Mouse (Mus musculus) midbrain, embryonic 14.5 days (tissue): ENCODE results near the gene Padi2. TPM values are rescaled to one million over a fixed set of nuclear protein-coding genes. Genes with fewer than 3 reads are reported as not detected.

Experiments
- ATAC-seq: fragments of 200-750 bp; cut with Nextera tagmentation; 2 replicates; pipeline ENCODE4 v1.8.0; 2017; ENCODE audit warnings: moderate number of reproducible peaks, moderate library complexity; ENCODE audit not compliant: low FRiP score, low TSS enrichment
- DNase-seq: peaks from one replicate; pipeline ENCODE4 v3.0.0-alpha.2; 2015
- H3K27ac ChIP-seq: fragments of 300-500 bp; sonication (generic); replicated peaks from 2 replicates; pipeline ENCODE4 v1.5.1; 2014; ENCODE audit warnings: mild to moderate bottlenecking, low read depth, low read length, moderate library complexity
- H3K27me3 ChIP-seq: fragments of 300-500 bp; sonication (generic); 2 replicates; pipeline ENCODE4 v1.6.1; 2014; ENCODE audit warnings: low read length, control low read depth, mixed read lengths; ENCODE audit not compliant: control insufficient read depth, insufficient read depth
- H3K36me3 ChIP-seq: fragments of 300-500 bp; sonication (generic); 2 replicates; pipeline ENCODE4 v1.6.1; 2014; ENCODE audit warnings: low read length, control low read depth; ENCODE audit not compliant: control insufficient read depth, insufficient read depth
- H3K4me1 ChIP-seq: fragments of 300-500 bp; sonication (generic); 2 replicates; pipeline ENCODE4 v1.6.1; 2014; ENCODE audit warnings: mild to moderate bottlenecking, antibody characterized with exemption, low read length, control low read depth; ENCODE audit not compliant: control insufficient read depth, insufficient read depth
- H3K4me2 ChIP-seq: fragments of 300-500 bp; sonication (generic); 2 replicates; pipeline ENCODE4 v1.6.1; 2014; ENCODE audit warnings: mild to moderate bottlenecking, low read length, moderate library complexity
- H3K4me3 ChIP-seq: fragments of 300-500 bp; sonication (generic); replicated peaks from 2 replicates; pipeline ENCODE4 v1.5.1; 2014; ENCODE audit warnings: low read depth, low read length
- H3K9ac ChIP-seq: fragments of 300-500 bp; sonication (generic); replicated peaks from 2 replicates; pipeline ENCODE4 v1.6.1; 2014; ENCODE audit warnings: mild to moderate bottlenecking, low read length, moderate library complexity
- H3K9me3 ChIP-seq: fragments of 300-500 bp; sonication (generic); 2 replicates; pipeline ENCODE4 v1.6.1; 2016; ENCODE audit warnings: low read length, control low read depth, mixed read lengths; ENCODE audit not compliant: control insufficient read depth
- WGBS: fragments of 180-500 bp; shearing (Covaris S2); extraction: QIAGEN DNeasy Blood & Tissue Kit; methylation state at CpG from one replicate; pipeline ENCODE4 v1.1.7; 2014; 5-methylcytosine and 5-hydroxymethylcytosine counted together
- polyA plus RNA-seq: library from polyadenylated mRNA; unstranded; fragments of >200 nt; fragmentation: Nextera tagmentation; extraction: Ambion mirVana; gene quantifications from 2 replicates; pipeline ENCODE4 v1.2.1, GENCODE M21; 2014

Gene Padi2
- polyA plus RNA-seq, 1 experiment from 2014 or later = 1.7 TPM

DNA sequence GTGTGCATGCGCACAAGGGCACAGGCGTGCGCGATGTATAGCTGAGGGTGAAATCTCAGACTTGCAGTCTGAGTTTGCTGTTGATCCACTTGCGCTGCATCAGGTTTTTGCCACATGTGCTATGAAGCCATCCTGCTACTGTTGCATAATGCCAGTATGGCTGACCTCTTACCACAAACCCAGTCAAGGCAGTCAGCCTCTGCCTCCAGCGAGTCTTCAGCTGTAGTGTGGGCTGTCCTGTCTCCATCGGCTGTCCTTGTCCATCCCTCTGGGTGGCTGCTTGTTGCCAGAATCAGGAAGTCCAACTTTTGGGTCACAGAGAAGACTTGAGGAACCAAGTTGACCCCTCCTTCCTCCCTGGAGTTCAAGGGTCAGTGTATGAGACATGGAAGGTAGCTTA, 69.2 kb downstream of the Padi2 start:
- Histone ChIP-seq H3K4me1 (no peaks in the 10 kb centered on the region), H3K9ac (no peak overlapping the region), H3K4me2 (no peak overlapping the region), H3K36me3 (peaks cover 97% of the 10 kb centered on the region), H3K27me3 (no peaks in the 10 kb centered on the region), H3K27ac (no peak overlapping the region), H3K4me3 (no peak overlapping the region), H3K9me3 (no peaks in the 10 kb centered on the region)
- 96% methylated on average over 7 of the region's 7 CpGs for whole genome bisulfite sequencing
- no peak for DNase-seq
- ATAC-seq = no peak

DNA sequence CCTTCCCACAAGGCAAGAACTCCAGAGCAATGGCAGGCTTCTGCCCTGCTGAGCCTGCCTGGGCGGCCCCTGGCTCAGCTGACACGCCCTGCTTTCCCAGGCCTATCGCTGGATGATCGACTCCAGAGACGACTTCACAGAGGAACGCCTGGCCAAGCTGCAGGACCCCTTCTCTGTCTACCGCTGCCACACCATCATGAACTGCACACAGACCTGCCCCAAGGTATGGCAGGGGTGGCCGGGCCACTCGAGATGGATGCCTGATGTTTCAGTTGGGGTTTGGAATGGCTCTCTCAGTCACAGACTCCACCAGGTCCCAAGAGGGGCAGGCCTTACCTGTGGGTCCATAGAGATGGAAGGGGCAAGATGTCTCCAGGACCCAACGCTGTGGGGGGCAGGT, 71.1 kb downstream of the Padi2 start:
- no peak for ATAC-seq
- WGBS = 90% methylated on average over 10 of the region's 10 CpGs

DNA sequence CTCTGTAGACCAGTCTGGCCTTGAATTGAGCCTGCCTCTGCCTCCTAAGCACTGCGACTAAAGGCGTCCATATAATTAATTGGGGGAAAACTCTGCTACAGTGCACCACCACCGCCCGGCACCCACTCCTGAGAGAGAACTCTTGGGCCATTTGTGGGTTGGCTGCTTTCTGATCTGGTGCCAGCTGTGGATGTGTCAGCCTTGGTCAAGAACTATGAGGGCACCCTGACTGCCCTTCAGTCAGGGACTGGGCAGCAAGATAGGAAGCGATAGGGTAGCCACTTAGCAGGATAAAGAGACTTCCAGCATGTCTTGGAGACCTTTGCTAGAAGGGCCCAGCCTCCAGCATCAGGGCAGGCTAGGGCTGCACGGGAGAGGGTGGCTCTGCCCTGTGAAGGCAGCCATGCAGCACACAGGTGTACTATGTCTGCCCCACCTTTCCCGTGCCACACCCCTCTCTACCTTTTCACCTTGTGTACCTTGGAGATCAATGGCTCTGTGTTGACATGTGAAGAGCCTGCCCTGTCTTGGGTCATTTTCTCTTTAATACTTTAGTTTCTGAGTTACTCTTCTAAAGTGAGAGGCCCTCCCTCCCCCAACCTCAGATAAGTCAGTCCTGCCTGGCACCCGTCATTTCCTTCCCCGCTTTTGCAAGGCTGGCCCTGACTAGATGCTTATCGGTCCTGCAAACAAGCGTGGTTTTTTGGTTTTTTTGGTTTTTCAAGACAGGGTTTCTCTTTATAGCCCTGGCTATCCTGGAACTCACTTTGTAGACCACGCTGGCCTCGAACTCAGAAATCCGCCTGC, 71.9 kb downstream of the Padi2 start:
- Histone ChIP-seq H3K9me3 (no peaks in the 10 kb centered on the region), H3K9ac (no peak overlapping the region), H3K27me3 (no peaks in the 10 kb centered on the region), H3K36me3 (peaks cover 70% of the 10 kb centered on the region), H3K4me3 (no peak overlapping the region), H3K4me2 (no peak overlapping the region), H3K27ac (no peak overlapping the region), H3K4me1 (0 out of 2 replicates have a peak, but pooled peaks cover under 1% of the 10 kb centered on the region)
- DNase-seq = no peak
- no peak for ATAC-seq
- WGBS = 95% methylated on average over 14 of the region's 14 CpGs

More for the DNA sequence above, 71.1 kb downstream of the Padi2 start:
- Histone ChIP-seq H3K4me1 (no peaks in the 10 kb centered on the region), H3K36me3 (peaks cover 78% of the 10 kb centered on the region), H3K9me3 (no peaks in the 10 kb centered on the region), H3K27me3 (no peaks in the 10 kb centered on the region), H3K27ac (no peak overlapping the region), H3K4me2 (no peak overlapping the region), H3K4me3 (no peak overlapping the region), H3K9ac (no peak overlapping the region)
- DNase-seq = no peak

DNA sequence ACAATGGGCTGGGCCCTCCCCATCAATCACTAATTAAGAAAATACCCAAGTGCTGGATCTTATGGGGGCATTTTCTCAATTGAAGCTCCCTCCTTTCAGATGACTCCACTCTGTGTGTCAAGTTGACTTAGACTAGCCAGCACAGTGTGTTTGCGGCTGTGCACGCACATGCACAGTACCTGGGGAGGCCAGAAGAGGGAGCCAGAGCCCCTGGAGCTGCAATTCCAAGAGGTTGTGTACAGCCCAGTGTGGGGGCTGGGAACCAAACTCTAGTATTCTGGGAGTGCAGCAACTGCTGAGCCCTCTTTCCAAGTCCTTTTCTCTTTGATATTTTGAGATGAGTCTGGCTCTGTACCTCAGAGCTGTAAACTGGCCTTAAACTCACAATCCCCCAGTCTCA, 75.5 kb downstream of the Padi2 start:
- H3K9ac ChIP-seq = no peak overlapping the region
- DNase-seq = no peak
- no peak for ATAC-seq
- H3K4me3 ChIP-seq = no peak overlapping the region
- H3K36me3 ChIP-seq = peaks cover 35% of the 10 kb centered on the region
- H3K4me2 ChIP-seq = no peak overlapping the region
- 91% methylated on average over 2 of the region's 2 CpGs for WGBS
- 0 out of 2 replicates have a peak, but pooled peaks cover 5% of the 10 kb centered on the region for H3K4me1 ChIP-seq
- no peaks in the 10 kb centered on the region for H3K27me3 ChIP-seq
- H3K9me3 ChIP-seq = no peaks in the 10 kb centered on the region
- H3K27ac ChIP-seq = no peak overlapping the region

DNA sequence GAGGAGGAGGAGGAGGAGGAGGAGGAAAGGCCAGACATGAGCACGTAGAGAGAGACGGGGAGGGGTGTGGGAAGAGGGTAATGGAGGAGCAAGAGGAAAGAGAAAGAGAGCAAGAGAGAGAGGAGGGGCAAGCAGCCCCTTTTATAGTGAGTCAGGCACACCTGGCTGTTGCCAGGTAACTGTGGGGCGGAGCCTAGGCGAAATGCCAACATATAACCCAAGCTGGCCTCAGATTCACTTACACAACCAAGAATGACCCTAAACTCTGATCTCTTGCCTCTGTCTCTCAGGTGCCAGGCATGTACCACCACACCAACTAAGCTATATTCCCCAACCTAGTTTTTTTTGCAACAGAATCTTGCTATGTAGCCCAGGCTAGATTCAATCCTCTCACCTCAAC, 76.7 kb downstream of the Padi2 start:
- 0 out of 2 replicates have a peak overlapping the region, but pooled peaks have one; percentile 41 for H3K27ac ChIP-seq
- H3K4me2 ChIP-seq = no peak overlapping the region
- H3K4me1 ChIP-seq = peaks cover 12% of the 10 kb centered on the region
- H3K9ac ChIP-seq = no peak overlapping the region
- H3K9me3 ChIP-seq = no peaks in the 10 kb centered on the region
- peaks cover 24% of the 10 kb centered on the region for H3K36me3 ChIP-seq
- H3K4me3 ChIP-seq = no peak overlapping the region
- 71% methylated on average over 4 of the region's 4 CpGs for WGBS
- no peaks in the 10 kb centered on the region for H3K27me3 ChIP-seq
- no peak for DNase-seq
- ATAC-seq = no peak

DNA sequence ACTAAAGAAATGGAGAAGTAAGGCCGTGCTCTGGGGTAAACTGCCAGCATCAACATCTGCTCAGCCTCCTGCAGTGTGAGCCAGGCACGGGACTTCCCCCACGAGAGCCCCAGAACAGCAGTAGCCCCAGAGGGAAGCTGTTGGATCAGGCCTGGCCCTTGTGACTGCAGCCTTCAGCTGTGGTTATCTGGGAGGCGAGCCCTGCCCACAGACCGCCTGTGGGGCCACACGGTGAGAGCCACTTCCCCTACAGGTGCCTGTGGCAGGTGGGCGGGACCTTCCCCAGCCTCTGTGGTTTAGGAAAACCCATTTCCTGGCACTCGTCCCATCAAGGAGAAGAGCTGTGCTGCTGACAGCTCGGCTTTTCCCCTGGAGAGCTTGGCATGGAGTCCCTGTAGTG, 77.3 kb downstream of the Padi2 start:
- no peak overlapping the region for H3K4me2 ChIP-seq
- H3K9me3 ChIP-seq = no peaks in the 10 kb centered on the region
- H3K4me3 ChIP-seq = no peak overlapping the region
- no peak overlapping the region for H3K9ac ChIP-seq
- peaks cover 19% of the 10 kb centered on the region for H3K4me1 ChIP-seq
- WGBS = 16% methylated on average over 9 of the region's 9 CpGs
- H3K27me3 ChIP-seq = no peaks in the 10 kb centered on the region
- ATAC-seq = no peak
- DNase-seq = peak; percentile 31
- peaks cover 18% of the 10 kb centered on the region for H3K36me3 ChIP-seq
- H3K27ac ChIP-seq = peak overlapping the region; percentile 41; the same call in 1 of the 2 replicates

DNA sequence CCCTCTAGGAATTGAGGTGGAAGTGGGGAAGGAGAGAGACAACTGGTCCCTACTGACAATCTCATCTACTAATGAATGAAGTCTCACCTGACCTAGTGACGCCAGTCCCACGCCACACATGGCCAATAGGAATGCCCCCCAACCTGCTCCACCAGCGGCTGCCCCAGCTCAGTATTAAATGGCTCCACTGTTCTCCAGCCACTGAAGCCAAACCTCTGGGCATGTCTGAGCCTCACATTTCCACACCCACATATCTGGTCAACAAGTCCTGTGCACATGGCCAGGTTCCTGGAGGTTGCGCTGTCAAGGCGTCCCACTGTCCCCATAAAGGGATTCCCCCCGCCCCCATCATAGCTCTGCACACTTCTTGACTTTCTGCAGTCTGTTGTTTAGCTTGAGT, 78.4 kb downstream of the Padi2 start:
- H3K4me3 ChIP-seq = no peak overlapping the region
- no peak overlapping the region for H3K4me2 ChIP-seq
- peaks cover 29% of the 10 kb centered on the region for H3K4me1 ChIP-seq
- H3K9ac ChIP-seq = no peak overlapping the region
- peaks cover 12% of the 10 kb centered on the region for H3K36me3 ChIP-seq
- WGBS = 85% methylated on average over 6 of the region's 6 CpGs
- H3K27me3 ChIP-seq = no peaks in the 10 kb centered on the region
- H3K9me3 ChIP-seq = no peaks in the 10 kb centered on the region
- ATAC-seq (no peak), DNase-seq (no peak)
- H3K27ac ChIP-seq = no peak overlapping the region

DNA sequence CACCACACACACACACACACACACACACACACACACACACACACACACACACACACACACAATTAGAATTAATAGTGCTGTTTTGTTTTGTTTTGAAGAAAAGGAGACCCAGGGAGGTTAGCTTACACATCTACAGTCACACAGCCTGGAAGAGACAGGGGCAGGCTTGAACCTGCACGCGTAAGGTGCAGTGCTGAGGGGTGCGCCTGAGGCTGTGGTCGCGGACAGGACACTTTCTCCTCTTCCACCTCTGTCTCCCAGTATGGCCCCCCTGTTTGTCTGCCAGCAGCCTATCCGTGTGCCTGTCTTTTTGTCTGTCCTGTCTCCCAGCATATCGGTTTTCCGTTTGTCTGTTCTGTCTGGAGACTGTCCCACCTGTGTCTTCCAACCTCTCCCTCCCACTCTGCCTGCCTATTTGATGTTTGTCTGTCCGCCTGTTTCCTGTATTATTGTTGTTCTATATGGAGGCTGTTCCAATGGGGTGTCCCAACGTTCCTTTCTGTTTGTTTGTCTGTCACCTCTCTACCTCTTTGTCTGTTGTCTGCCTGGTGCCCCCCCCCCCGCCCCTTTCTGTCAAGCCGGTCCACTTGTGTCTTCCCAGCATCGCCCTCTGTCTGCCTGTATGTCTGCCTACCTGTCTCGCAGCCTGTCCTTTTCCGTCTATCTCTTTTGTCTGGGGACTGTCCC, 80.0 kb downstream of the Padi2 start:
- ATAC-seq (peak; percentile 14), DNase-seq (peak; percentile 54)
- Histone ChIP-seq H3K4me3 (peak overlapping the region; percentile 98), H3K4me2 (peak overlapping the region; percentile 76), H3K27me3 (no peaks in the 10 kb centered on the region), H3K27ac (peak overlapping the region; percentile 87), H3K9me3 (no peaks in the 10 kb centered on the region), H3K36me3 (peaks cover 7% of the 10 kb centered on the region; the same call in 1 of the 2 replicates), H3K4me1 (peaks cover 34% of the 10 kb centered on the region), H3K9ac (peak overlapping the region; percentile 95)
- 23% methylated on average over 15 of the region's 15 CpGs for WGBS
